Mouse (Mus musculus) liver, adult 2 months (tissue): ENCODE data around the gene Trappc12. TPM values are rescaled to one million over a fixed set of nuclear protein-coding genes. Genes with fewer than 3 reads are reported as not detected.

Source experiments
- DNase-seq: peaks from one replicate; pipeline ENCODE4 v3.0.0-alpha.2; 2011; ENCODE audit warnings: low read depth, low spot score; ENCODE audit errors: extremely low read depth
- H3K27ac ChIP-seq: fragments of 200-500 bp; replicated peaks from 2 replicates; pipeline ENCODE4 v1.5.1; 2012; ENCODE audit warnings: low read depth, mild to moderate bottlenecking, control low read depth, inconsistent platforms, low read length; ENCODE audit not compliant: insufficient read depth
- H3K27me3 ChIP-seq: fragments of 200-500 bp; 2 replicates; pipeline ENCODE4 v1.6.1; 2012; ENCODE audit warnings: mild to moderate bottlenecking, moderate library complexity, low read length, inconsistent platforms; ENCODE audit not compliant: control insufficient read depth, insufficient read depth
- H3K36me3 ChIP-seq: fragments of 200-500 bp; 2 replicates; pipeline ENCODE4 v1.6.1; 2012; ENCODE audit warnings: low read length, inconsistent platforms; ENCODE audit not compliant: control insufficient read depth, insufficient read depth
- H3K4me1 ChIP-seq: fragments of 200-500 bp; 2 replicates; pipeline ENCODE4 v1.6.1; 2011; ENCODE audit warnings: low read length; ENCODE audit not compliant: control insufficient read depth, insufficient read depth
- H3K4me3 ChIP-seq: fragments of 200-500 bp; 2 replicates; pipeline ENCODE4 v1.5.1; 2011; ENCODE audit warnings: low read depth, mild to moderate bottlenecking, control low read depth, low read length, moderate library complexity; ENCODE audit not compliant: insufficient read depth
- H3K79me2 ChIP-seq: fragments of 200-500 bp; 2 replicates; pipeline ENCODE4 v1.6.1; 2012; ENCODE audit warnings: inconsistent platforms, mild to moderate bottlenecking, low read length, moderate library complexity; ENCODE audit not compliant: control insufficient read depth, insufficient read depth
- H3K9ac ChIP-seq: fragments of 200-500 bp; 2 replicates; pipeline ENCODE4 v1.6.1; 2012; ENCODE audit warnings: low read depth, mild to moderate bottlenecking, control low read depth, inconsistent platforms, low read length
- CTCF ChIP-seq: fragments of 200-500 bp; IDR thresholded peaks from 2 replicates; pipeline ENCODE4 v1.5.1; 2011; ENCODE audit warnings: low read depth, low read length, control low read depth
- POLR2A ChIP-seq: fragments of 200-500 bp; IDR thresholded peaks from 2 replicates; pipeline ENCODE4 v1.6.1; 2011; ENCODE audit warnings: low read length, control low read depth; ENCODE audit not compliant: insufficient read depth; ENCODE audit errors: extremely low read depth
- WGBS: fragments of 180-500 bp; shearing (Covaris S2); methylation state at CpG from one replicate; pipeline ENCODE4 v1.1.7; 2018; 5-methylcytosine and 5-hydroxymethylcytosine counted together
- polyA plus RNA-seq: library from polyadenylated mRNA; depleted of rRNA; stranded (reverse); fragments of >200 nt; gene quantifications from 2 replicates; pipeline ENCODE4 v1.2.3, GENCODE M21; 2012
- total RNA-seq: library from RNA; depleted of rRNA; stranded (reverse); fragments of >200 nt; gene quantifications from 2 replicates; pipeline ENCODE4 v1.2.3, GENCODE M21; 2014

Trappc12 gene
- total and polyA plus RNA-seq, 2 experiments, result 14.3 to 18.1 TPM

- TF ChIP-seq CTCF (no peak), POLR2A (no peak)
- Histone ChIP-seq H3K4me3 (no peak overlapping the region), H3K27me3 (no peaks in the 10 kb centered on the region), H3K36me3 (peaks cover 7% of the 10 kb centered on the region; the same call in 1 of the 2 replicates), H3K79me2 (0 out of 2 replicates have a peak, but pooled peaks cover 2% of the 10 kb centered on the region), H3K27ac (no peak overlapping the region), H3K9ac (no peak overlapping the region), H3K4me1 (peaks cover 13% of the 10 kb centered on the region; the same call in 1 of the 2 replicates)
- no peak for DNase-seq
- 91% methylated on average over 2 of the region's 2 CpGs for WGBS
Measured at GRCm38 (mm10) chr12:28694231-28694630, 56.0 kb downstream of the Trappc12 start.

DNA sequence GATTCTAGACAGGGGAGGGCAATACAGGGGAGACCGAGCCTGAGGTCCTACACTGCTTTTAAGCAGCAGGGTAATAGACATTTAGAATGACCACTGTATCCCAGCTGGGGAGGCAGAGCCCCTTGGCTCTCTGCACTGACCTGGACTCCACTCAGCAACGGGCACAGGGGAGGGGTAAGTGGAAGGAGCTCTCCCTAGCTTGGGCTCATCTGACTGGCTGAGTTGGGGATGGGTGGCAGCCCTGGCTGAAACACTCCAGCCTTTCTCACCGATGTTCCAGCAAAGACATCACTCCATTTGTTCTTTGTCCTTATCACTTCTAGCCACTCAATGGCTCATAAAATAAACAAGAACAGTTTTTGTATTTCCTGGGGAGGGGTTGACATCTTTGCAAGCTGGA is 56.5 kb downstream of the Trappc12 start:
- TF ChIP-seq CTCF, result no peak
- TF ChIP-seq POLR2A, result no peak
- DNase-seq, result no peak
- H3K27me3 ChIP-seq, result no peaks in the 10 kb centered on the region
- H3K4me3 ChIP-seq, result no peak overlapping the region
- WGBS, result 56% methylated on average over 3 of the region's 3 CpGs
- no peak overlapping the region for H3K9ac ChIP-seq
- H3K4me1 ChIP-seq, result peaks cover 8% of the 10 kb centered on the region; the same call in 1 of the 2 replicates
- 0 out of 2 replicates have a peak, but pooled peaks cover 2% of the 10 kb centered on the region for H3K79me2 ChIP-seq
- H3K36me3 ChIP-seq, result peaks cover 7% of the 10 kb centered on the region; the same call in 1 of the 2 replicates
- H3K27ac ChIP-seq, result no peak overlapping the region

GRCm38 (mm10) chr12:28690730-28691129 is 59.5 kb downstream of the Trappc12 start:
- H3K79me2 ChIP-seq, result peaks cover 6% of the 10 kb centered on the region; the same call in 1 of the 2 replicates
- no peak overlapping the region for H3K27ac ChIP-seq
- peaks cover 7% of the 10 kb centered on the region; the same call in 1 of the 2 replicates for H3K36me3 ChIP-seq
- H3K4me3 ChIP-seq, result no peak overlapping the region
- WGBS, result 96% methylated on average over 7 of the region's 7 CpGs
- peaks cover 16% of the 10 kb centered on the region for H3K4me1 ChIP-seq
- TF ChIP-seq POLR2A (no peak), CTCF (no peak)
- DNase-seq, result no peak
- no peaks in the 10 kb centered on the region for H3K27me3 ChIP-seq
- no peak overlapping the region for H3K9ac ChIP-seq

DNA sequence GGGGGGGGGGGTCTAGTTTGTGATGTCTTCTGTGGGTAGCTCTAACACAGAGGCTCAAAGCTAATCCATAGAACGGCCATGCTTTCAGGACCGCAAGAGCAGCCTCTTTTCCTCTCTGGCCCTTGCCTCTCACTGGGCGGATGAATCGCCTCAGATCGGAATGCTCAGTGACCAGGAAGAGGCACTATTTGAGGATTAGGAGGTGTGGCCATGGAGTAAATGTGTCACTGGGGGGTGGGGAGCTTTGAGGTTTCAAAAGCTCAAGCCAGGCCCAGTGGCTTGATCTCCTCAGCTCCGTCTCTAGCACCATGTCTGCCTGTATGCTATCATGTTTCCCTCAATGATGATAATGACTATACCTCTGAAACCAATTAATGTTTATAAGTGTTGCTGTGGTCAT is 61.3 kb downstream of the Trappc12 start:
- TF ChIP-seq CTCF, result no peak
- TF ChIP-seq POLR2A, result no peak
- H3K36me3 ChIP-seq, result peaks cover 8% of the 10 kb centered on the region
- no peak overlapping the region for H3K9ac ChIP-seq
- 43% methylated on average over 6 of the region's 6 CpGs for WGBS
- peak; percentile 63 for DNase-seq
- peaks cover 8% of the 10 kb centered on the region; the same call in 1 of the 2 replicates for H3K79me2 ChIP-seq
- peaks cover 19% of the 10 kb centered on the region for H3K4me1 ChIP-seq
- no peak overlapping the region for H3K4me3 ChIP-seq
- no peaks in the 10 kb centered on the region for H3K27me3 ChIP-seq
- H3K27ac ChIP-seq, result no peak overlapping the region

GRCm38 (mm10) chr12:28686199-28686879 is 63.9 kb downstream of the Trappc12 start:
- peaks cover 15% of the 10 kb centered on the region for H3K36me3 ChIP-seq
- H3K27ac ChIP-seq, result peak overlapping the region; percentile 73
- peaks cover 9% of the 10 kb centered on the region; the same call in 1 of the 2 replicates for H3K79me2 ChIP-seq
- 24% methylated on average over 8 of the region's 8 CpGs for WGBS
- no peak for TF ChIP-seq CTCF
- no peak for TF ChIP-seq POLR2A
- no peaks in the 10 kb centered on the region for H3K27me3 ChIP-seq
- peaks cover 21% of the 10 kb centered on the region for H3K4me1 ChIP-seq
- no peak overlapping the region for H3K9ac ChIP-seq
- no peak overlapping the region for H3K4me3 ChIP-seq
- peak; percentile 85 for DNase-seq

DNA sequence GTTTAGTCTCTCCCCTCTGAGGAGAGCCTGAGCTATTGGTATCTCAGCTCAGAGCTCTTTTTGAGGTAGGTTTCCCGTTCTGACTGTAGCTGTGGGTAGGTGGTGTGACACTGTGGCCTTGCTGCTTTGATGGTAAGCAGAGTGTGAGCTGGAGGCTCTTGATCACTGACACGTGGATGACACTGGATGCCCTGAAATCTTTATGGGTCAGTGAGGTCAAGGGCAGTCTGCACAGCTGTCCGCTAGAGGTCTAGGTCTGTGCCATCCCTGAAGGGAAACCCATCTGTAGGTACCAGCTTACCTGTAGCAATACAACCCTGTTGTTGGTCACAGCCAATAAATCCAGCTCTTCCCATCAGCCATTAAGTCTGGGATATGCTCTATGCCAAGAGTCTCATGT is 64.5 kb downstream of the Trappc12 start:
- Histone ChIP-seq H3K27ac (peak overlapping the region; percentile 15), H3K4me1 (peaks cover 25% of the 10 kb centered on the region), H3K36me3 (peaks cover 18% of the 10 kb centered on the region)

More for the DNA sequence above, 64.5 kb downstream of the Trappc12 start:
- WGBS, result 19% methylated on average over 3 of the region's 3 CpGs
- TF ChIP-seq CTCF (peak; percentile 17; the same call in 1 of the 2 replicates), POLR2A (no peak)
- Histone ChIP-seq H3K27me3 (no peaks in the 10 kb centered on the region), H3K9ac (no peak overlapping the region), H3K79me2 (peaks cover 9% of the 10 kb centered on the region; the same call in 1 of the 2 replicates), H3K4me3 (no peak overlapping the region)
- DNase-seq, result peak; percentile 82
